Mouse (Mus musculus) heart, adult 9 months (tissue): ENCODE measurements around the gene Zcchc2.

ENCODE experiments used
- DNase-seq, 2 experiments: peaks; one replicate each; pipeline ENCODE4 v3.0.0; 2022; ENCODE audit warnings: low spot score in 2 of 2

Gene Zcchc2

GRCm38 (mm10) chr1:105990138-105990821, at the start of gene Zcchc2:
Zcchc2 (plus strand) TSS chr1:105990406.
- DNase-seq, result peak; percentile 98 to 99

GRCm38 (mm10) chr1:105944927-105945580, 45.2 kb upstream of the Zcchc2 start:
- no peak for DNase-seq

DNA sequence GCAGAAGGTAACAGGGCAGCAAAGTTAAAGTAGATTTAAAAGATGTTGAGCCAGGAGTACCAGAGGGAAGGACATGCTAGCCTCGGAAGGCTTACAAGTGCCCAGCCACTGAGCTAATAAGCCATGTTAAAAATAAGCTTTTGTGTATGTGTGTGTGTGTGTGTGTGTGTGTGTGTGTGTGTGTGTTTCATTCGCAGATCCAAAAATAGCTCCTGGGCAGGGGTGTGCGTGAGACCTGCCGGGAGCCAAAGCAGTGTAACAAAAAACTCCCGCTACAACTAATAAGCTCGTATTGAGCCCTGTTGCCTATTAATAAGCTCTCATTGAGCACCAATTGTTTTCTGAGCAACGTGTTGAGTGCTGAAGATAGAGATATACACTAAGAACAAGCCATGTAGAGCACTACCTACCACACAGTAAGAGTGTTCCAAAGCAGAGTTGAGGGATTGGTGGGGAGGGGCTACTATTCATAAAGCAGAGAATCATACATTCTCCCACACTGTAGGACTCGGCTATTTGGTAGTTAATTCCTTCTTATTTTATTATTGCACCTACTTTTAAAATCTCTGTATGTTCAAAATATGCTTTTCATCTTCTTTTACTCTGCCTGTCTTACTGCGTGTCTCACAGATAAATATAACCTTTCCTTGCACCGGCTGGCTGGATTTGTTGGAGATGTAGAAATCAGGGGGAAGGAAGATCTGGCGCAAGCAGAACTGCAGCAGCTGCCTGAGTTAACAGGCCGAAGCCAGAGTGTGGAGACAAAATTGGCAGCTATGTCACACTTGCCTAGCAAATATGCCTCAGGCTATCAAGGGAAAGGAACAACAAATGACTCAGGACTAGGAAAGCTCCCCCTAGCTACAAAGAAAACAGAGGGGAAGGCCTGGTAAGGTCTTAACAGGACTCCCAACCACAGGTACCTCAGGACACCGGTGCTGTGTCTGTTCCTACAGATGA, 43.3 kb upstream of the Zcchc2 start:
- peak; percentile 54 to 66 for DNase-seq

GRCm38 (mm10) chr1:105948352-105948751, 41.9 kb upstream of the Zcchc2 start:
- DNase-seq, result no peak

DNA sequence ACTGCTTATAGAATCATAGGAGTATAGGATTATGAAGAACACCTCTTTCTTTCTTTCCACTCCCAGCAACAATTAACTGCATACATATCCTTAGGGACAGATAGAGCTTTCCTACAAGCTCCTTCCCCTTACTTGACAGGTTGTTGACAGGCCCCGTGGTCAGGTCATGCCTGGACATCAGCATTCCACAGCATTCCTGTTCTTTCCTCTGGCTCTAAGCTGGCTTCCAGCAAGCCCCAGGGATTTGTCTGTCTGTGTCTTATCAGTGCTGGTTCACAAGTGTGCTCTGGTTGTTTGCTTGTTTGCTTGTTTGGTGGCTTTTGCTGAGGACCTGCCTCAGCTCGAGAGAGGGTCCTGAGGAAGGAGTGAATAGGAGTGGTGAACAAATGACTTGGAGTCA, 36.6 kb upstream of the Zcchc2 start:
- no peak for DNase-seq

- no peak for DNase-seq
Observed at GRCm38 (mm10) chr1:105954047-105954446, 36.2 kb upstream of the Zcchc2 start.

GRCm38 (mm10) chr1:105956057-105956456, 34.1 kb upstream of the Zcchc2 start:
- DNase-seq, result no peak

DNA sequence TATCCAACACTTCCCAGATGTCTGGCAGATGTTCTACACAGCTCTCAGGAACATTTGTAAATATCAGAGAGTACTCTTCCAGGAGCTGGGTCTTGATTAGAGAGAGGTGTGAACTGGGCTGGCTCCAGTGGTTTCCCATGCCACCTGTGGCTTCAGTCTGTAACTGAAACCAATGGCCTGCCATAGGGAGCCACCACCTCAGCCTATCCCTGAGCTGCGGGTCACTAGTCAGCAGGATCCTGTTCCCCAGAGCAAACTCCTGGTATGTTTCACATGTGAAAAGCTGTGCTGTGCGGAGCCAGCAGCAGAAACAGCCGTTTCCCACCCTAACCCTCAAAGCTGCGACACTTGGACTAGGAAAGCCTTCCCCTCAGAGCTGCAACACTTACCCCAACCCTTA, 28.7 kb upstream of the Zcchc2 start:
- DNase-seq, result no peak

GRCm38 (mm10) chr1:105962084-105962818, 28.0 kb upstream of the Zcchc2 start:
- no peak for DNase-seq

DNA sequence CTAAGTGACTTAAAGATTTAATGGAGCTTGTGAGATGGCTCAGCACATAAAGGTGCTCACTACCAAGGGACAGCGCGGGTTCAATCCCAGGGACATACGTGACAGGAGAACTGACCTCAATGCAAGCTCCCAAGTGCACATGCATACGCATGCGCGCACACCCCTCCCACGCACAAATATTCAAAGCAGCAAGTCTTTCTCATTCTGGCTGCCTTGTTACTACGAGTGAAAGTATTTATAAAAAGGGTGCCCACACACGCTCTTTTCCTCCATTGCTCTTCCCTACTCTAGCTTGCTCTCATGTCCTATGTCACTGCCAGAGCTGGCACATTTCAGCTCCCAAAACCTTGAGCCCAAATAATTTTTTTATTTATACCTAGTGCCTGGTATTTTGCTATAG, 27.4 kb upstream of the Zcchc2 start:
- DNase-seq, result no peak

DNA sequence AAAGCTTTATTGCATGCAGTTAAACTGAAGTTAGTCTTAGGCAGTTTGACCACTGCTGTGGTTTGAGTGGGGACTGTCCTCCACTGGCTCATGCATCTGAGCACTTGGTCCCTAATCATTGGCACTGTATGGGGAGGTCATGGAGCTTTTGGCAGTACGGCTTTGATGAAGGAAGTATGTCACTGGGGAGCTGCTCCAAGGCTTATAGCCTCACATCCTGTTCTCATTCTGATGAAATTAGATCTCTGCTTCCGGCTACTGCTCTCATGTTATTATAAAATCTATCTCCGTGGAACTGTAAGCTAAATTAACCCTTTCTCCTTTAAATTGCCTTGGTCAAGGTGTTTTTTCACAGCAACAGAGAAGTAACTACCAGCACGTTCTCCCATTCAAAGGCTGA, 25.7 kb upstream of the Zcchc2 start:
- DNase-seq, result no peak

- DNase-seq, result no peak
Observed at GRCm38 (mm10) chr1:105965189-105965588, 25.0 kb upstream of the Zcchc2 start.

DNA sequence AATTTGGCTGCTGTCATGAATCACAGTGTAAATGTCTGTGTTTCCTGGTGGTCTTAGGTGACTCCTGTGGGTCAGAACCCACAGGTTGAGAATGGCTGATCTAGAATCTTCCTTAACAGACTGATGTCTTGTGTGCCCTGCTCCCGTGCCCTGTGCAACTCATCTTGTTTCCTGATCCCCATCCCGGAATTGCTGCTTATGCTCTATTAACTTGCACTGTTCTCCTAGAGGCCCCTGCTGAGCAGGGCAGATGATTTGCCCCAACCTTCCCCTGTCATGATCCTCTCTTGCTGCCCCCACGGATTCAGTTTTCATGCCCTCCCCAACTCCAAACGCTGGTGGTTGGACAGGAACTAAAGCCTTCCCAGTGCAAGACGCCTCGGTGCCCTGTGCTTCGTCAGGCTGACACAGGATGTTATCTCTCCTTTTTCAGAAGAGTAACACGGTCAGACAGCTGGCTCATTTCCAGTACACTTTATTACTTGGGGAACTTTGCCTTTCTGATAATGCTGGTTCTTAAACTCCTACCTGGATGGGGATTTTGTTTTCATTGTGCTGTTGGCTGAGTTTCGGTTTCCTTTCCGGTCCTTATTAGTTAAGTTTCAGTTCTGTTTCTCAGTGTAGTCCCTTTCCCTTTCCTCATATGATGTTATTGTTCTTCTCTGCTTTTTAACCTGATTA, 18.6 kb upstream of the Zcchc2 start:
- DNase-seq, result peak; percentile 49 to 57

- DNase-seq, result no peak
Observed at GRCm38 (mm10) chr1:105974023-105974422, 16.2 kb upstream of the Zcchc2 start.

- no peak for DNase-seq
Observed at GRCm38 (mm10) chr1:105977446-105978094, 12.6 kb upstream of the Zcchc2 start.

DNA sequence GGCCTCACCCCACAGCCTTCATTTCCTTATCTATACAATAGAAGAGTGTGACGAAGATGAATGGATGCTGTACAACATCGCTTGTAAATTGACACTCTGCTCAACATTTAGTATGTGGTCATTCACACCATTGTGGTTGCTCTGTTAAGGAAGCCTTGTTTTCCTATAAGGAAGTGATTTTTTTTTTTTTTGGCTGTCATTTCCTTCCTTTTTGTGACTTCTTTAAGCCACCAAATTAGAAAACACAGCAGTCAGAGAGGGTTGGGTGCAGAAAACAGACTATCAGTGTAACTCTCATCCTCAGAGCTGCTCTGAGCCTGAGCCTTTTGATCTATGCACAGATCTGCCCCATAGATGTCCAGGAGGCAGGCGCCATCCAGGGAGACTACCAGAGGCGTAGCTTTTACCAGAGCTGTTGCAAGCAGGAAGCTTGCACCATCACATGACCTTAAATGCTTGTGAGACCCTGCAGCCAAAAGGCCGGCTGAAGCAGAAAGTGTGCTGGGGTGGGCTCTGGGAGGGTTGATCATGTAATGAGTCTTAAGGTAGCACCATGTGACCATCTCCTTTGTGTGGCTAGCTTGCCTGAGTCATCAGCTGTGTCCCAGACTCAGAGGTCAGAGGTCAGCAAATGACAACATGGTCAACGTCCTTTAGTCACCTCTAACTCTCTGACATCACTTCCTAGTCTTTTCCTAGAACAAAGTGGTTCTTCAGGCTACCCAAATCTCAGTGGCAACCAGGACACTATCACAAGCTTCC, 9.2 kb upstream of the Zcchc2 start:
- DNase-seq, result peak in 1 of 2 experiments; percentile 55

GRCm38 (mm10) chr1:105982496-105983364, 7.5 kb upstream of the Zcchc2 start:
- peak; percentile 29 to 53 for DNase-seq

DNA sequence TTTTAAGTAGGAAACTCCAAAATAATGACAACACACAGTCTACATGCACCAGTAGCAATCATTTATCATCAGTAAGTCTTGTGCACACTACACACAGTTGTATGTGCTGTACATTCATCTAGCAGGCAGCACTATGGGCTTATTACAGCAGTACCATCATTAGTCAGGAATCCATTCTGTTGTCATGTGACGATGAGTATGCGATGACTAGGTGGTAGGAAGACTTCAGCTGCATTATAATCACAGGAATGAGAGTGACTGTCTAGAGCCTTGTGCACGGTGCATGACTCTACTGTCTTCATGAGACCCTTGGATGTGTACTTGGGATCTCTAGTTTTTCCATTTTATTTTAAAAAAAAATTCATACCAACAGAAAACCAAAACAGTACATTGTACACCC, 6.0 kb upstream of the Zcchc2 start:
- DNase-seq, result no peak

- no peak for DNase-seq
Observed at GRCm38 (mm10) chr1:105988171-105988570, 2.0 kb upstream of the Zcchc2 start.
